Mouse (Mus musculus) cortical plate, adult 2 months (tissue): ENCODE results near the gene Itga3.

Experiments
- CTCF ChIP-seq: fragments of 200-500 bp; IDR thresholded peaks from 2 replicates; pipeline ENCODE4 v1.5.1; 2011; ENCODE audit warnings: mild to moderate bottlenecking, control low read depth, low read length; ENCODE audit not compliant: insufficient read depth; ENCODE audit errors: extremely low read depth
- POLR2A ChIP-seq: fragments of 200-500 bp; IDR thresholded peaks from 2 replicates; pipeline ENCODE4 v1.6.1; 2011; ENCODE audit warnings: mild to moderate bottlenecking, low read length, control low read depth; ENCODE audit not compliant: insufficient read depth; ENCODE audit errors: extremely low read depth

GRCm38 (mm10) chr11:94994947-94995772, 81.4 kb downstream of the Itga3 start:
- TF ChIP-seq POLR2A, result no peak
- TF ChIP-seq CTCF, result no peak
